Mouse (Mus musculus): ENCODE measurements at regions not wholly inside any gene's neighbourhood (a gene's known extent, or its start where the extent isn't known, plus 50 kb on each side); places are given as distances from the start of the nearest gene placed in this dataset.

GRCm38 (mm10) chr5:54356105-54356504 lies 357.8 kb downstream of the Stim2 start:
- no peaks in the 10 kb centered on the region for H3K36me3 ChIP-seq
- H3K9me3 ChIP-seq (replicated peaks): no peaks in the 10 kb centered on the region
- no peak for DNase-seq (ENCODE audit: low spot score)
- no peak overlapping the region for H3K27ac ChIP-seq
- WGBS: 65% methylated on average over 4 of the region's 4 CpGs
- no peaks in the 10 kb centered on the region for H3K27me3 ChIP-seq (ENCODE audit: low read depth, poor library complexity, severe bottlenecking)
- H3K4me3 ChIP-seq: no peak overlapping the region
- H3K4me1 ChIP-seq: peaks cover 3% of the 10 kb centered on the region

GRCm38 (mm10) chr5:54357501-54357900 lies 359.2 kb downstream of the Stim2 start:
- no peaks in the 10 kb centered on the region for H3K36me3 ChIP-seq
- H3K9me3 ChIP-seq (replicated peaks): no peaks in the 10 kb centered on the region
- H3K4me1 ChIP-seq: peaks cover 3% of the 10 kb centered on the region; the same call in 1 of the 2 replicates
- no peak overlapping the region for H3K4me3 ChIP-seq
- DNase-seq (ENCODE audit: low spot score): no peak
- H3K27me3 ChIP-seq (ENCODE audit: low read depth, poor library complexity, severe bottlenecking): no peaks in the 10 kb centered on the region
- H3K27ac ChIP-seq: no peak overlapping the region
- WGBS: 83% methylated on average over 4 of the region's 4 CpGs

GRCm38 (mm10) chr5:54358221-54358620 lies 359.9 kb downstream of the Stim2 start:
- Histone ChIP-seq H3K9me3 (replicated peaks) (no peaks in the 10 kb centered on the region), H3K4me1 (peaks cover 3% of the 10 kb centered on the region; the same call in 1 of the 2 replicates), H3K27ac (no peak overlapping the region), H3K4me3 (no peak overlapping the region), H3K36me3 (no peaks in the 10 kb centered on the region), H3K27me3 (ENCODE audit: low read depth, poor library complexity, severe bottlenecking) (no peaks in the 10 kb centered on the region)
- no peak for DNase-seq (ENCODE audit: low spot score)
- WGBS: 85% methylated on average over 2 of the region's 2 CpGs
